Mouse (Mus musculus) skeletal muscle tissue, adult 2 months (tissue): Measurements from ENCODE around the gene Pex13.
A peak's percentile ranks its signal among the peaks of the same experiment; 100 is the strongest.
"Not testable (repeated sequence)": the region's sequence is repeated elsewhere in the genome, so short reads cannot be mapped to it uniquely, and the experiment has no call there.

Experiments used
- DNase-seq: peaks from one replicate; pipeline ENCODE4 v3.0.0-alpha.2; 2012; ENCODE audit warnings: low read depth, low spot score

The Pex13 gene

GRCm38 (mm10) chr11:23647835-23648234 lies 17.9 kb downstream of the Pex13 start:
- DNase-seq: no peak

GRCm38 (mm10) chr11:23647431-23647830 lies 18.3 kb downstream of the Pex13 start:
- no peak for DNase-seq

DNA sequence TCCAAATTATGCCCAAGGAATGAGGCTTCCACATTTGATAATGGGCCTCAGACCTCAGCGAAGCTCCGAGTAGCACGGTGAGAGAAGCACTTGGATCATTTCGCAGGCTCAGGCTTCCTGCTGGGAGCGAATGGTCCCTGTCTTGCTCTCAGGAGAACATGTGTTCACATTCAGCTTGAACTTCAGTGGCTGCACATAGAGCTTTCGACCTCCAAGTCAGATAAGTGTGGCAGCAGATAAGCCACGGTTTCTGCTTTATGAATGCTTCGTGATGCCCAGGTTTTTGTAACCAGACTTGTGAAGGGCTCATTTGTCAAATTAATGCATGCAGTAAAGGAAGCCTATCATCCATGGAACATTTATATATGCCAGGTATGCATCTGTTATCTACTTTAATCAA lies 31.2 kb downstream of the Pex13 start:
- no peak for DNase-seq

DNA sequence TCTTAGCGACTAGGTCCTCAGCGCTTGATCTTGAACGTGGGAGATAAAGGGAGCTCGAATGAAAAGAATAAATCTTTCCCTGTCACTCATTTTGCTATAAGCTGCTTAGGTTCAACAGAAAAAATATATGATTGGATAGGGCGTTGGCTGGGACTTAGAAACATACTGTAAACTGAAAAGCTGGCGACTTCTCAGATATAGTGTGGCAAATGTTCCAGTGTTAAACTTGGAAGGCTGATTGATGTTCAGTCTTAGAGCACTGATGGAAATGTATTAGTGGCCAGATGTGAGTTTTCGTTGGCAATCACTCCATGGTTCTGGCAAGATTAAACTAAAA lies 31.9 kb downstream of the Pex13 start:
- no peak for DNase-seq

GRCm38 (mm10) chr11:23632945-23633878 lies 32.5 kb downstream of the Pex13 start, which contains the start of gene 0610010F05Rik:
Gene 0610010F05Rik (minus strand): TSS chr11:23633639.
- DNase-seq: peak; percentile 93

- DNase-seq: no peak
Measured at GRCm38 (mm10) chr11:23630664-23631063, 35.1 kb downstream of the Pex13 start.

GRCm38 (mm10) chr11:23618995-23619394 lies 46.8 kb downstream of the Pex13 start:
- DNase-seq: no peak

- no peak for DNase-seq
Measured at GRCm38 (mm10) chr11:23614546-23614945, 51.2 kb downstream of the Pex13 start.

DNA sequence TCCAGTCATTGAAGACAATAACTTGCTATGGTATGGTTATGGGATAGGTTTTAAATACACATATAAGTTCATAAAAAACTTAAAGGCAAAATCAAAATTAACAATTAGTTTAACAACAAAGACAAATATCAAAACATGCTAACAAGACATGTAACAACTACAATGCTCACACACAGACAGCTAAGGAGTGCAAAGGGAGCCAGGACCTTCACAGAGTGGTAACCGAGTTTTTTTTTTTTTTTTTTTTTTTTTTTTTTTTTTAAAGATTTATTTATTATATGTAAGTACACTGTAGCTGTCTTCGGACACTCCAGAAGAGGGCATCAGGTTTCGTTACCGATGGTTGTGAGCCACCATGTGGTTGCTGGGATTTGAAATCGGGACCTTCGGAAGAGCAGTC lies 58.5 kb downstream of the Pex13 start:
- not testable (repeated sequence) for DNase-seq
